Mouse (Mus musculus) right cerebral cortex, postnatal 10 days (tissue): ENCODE data around the gene Crocc.

ENCODE experiments used
- DNase-seq, 2 experiments: peaks; one replicate each; pipeline ENCODE4 v3.0.0; 2021; ENCODE audit warnings: low spot score in 2 of 2

Crocc gene

DNA sequence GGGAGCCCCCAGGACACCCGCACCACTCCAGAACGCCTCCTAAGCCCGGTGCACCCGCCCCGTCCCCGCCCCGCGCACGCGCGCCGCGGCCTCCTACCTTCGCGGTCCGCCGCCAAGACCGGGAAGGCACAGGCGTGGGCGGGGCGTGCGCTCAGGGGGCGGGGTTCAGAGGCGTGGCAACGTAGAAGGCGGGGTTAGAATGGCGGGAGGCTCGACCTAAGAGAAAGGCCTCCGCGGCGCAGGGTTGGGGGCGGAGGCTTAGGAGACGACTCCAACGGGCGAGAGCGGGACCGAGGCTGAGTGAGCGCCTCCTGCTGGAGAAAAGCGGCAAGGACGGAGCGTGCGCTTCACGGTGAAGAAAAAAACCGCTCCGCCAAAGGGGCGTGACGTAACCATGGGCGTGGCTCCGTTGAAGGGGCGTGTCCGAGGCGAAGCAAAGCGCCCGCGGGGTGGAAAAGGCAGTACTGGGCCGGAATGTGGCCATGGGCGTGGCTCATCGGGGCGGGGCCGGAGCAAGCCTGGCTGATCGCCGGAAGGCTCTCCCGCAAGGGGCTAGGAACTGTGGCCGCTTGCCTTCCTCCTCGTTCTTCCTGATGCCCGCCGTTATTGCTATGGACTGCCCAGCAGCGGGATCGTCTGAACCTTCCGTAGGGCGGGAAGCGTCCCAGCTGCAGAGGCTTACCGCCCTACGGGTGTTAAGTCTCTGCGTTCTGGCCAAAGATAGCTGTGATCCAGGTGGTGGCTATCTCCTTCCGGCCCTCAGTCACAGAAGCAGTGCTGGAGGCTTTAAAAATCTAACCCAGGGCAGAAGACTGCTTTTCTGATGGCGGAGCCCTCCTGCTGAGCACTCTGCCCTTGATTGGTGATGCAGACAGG lies at the start of gene Crocc:
Gene Crocc, minus strand, starts transcription at position 125 of the 876 bp plus-strand sequence.
- DNase-seq: peak; percentile 98 to 99

DNA sequence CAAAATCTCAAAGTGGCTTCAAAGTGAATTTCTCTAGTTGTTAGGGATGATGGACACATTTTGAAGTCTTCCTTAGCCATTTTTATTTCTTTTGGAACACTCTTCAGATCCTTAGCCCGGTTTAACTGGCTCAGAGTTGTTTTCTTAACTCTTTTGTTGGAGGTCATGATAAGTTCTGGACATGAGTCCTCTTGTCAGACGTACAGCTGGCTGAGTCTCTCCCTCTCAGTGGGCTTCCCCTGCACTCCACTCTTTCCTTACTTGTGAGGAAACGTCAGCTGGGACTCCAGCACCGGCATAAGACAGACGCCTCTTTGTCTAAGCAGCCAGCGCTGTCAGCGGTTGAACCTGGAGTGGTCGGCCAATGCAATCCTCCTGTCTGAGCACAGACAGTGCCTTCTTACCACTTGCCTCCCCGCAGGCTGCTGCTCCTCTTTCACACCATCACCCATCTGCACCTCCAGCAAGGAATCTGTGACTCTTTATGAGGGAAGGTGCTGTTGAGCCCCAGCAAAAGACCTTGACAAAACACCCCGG lies 47.9 kb upstream of the Crocc start:
- no peak for DNase-seq

DNA sequence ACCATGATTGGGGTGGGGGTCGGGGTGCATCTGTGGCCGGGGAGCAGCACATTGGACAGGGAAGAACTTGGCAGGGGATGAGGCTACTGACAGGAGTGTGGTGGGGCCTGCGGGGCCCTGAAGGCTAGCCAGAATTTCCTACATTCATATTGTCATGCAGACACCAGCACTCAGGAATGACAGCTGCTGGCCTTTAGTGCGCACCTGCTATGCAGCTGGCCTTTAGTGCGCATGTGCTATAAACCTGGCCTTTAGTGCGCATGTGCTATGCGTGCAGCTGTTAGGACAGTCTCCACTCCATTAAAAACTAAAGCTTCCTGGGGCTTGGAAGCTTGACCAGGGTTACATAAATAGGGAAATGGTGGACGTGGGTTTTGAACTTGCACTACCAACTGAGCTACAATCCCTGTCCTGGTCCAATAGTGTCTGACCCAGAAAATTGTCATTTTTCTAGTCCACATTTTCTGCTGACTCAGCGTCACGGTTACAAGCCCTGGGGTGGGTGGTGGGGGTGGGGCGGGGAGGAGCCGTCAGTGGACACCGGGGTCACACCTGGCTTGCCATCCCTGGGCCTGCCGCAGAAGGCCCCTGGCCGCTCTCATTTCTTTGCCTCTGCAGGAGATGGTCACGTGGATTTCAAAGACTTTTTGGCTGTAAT lies 46.3 kb upstream of the Crocc start:
- no peak for DNase-seq

DNA sequence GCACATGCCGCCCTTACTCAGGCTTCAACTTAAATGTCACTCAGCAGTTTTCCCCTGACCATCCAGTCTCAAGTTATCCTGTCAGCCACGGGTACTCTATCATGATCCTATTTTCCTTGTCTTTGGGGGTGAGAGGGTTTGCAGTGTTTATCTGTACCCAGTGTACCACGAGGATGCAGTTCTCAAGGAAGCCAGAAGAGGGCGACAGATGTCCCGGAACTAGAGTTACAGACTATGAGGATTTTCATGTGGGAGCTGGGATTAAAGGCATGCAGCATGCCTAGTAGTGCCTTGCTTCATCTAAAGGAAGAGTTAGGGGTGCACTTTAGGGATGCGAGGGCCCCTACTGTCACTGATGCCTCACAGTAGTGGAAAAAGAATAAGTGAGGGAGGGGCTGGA lies 41.5 kb upstream of the Crocc start:
- no peak for DNase-seq

DNA sequence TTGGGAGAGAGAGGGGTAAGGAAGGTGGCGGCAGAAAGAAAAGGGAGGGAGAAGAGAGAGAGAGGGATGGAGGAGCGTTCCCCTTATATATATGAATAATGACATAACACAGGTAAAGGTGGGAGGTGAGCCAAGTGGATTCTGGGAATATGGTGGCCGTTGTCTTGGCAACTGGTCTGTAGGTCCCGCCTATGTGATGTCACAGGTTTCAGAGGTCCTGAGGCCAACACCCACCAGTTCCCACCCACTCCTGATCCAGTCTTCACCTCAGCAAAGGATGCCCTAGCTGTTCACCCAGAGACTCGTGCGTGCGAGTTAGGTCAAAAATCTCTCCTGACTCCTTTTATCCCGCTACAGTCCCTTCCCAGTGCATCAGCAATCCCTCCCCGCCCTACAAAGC lies 40.9 kb upstream of the Crocc start:
- no peak for DNase-seq

DNA sequence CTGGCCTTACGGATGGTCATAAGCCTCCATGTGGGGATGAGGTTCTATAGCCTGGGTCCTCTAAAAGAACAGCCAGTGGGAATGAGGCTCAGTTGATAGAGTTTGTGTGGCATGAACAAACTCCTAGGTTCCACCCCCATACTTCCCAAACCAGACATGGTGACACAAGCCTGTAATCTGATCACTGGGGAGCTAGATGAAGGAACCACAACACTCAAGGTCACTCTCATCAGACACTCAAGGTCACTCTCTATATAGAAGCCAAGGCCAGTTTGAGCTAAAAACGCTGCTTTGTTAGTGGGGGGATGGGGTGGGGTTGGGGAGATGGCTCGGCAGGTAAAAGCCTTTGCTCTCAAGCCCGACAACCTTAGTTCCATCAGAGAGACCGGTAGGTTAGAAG lies 39.6 kb upstream of the Crocc start:
- no peak for DNase-seq

DNA sequence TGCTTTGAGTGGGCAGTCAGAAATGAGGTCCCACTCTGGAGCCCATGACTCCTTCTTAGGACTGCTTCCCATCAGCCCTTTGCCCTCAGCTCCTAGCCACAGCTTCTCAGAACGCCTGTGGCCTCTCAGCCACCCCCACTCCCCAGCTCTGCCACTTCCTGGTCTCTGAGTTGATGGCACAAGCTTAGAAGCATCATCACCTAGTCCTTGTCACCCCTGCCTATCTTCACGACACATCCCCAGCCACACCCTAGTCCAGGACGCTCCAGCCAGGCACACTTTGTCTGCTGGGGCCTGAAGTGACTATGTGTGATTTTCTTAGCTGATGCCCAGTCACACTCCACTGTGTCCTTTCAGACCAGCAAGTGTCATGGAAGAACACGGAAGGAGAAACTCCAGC lies 38.6 kb upstream of the Crocc start:
- DNase-seq: no peak

DNA sequence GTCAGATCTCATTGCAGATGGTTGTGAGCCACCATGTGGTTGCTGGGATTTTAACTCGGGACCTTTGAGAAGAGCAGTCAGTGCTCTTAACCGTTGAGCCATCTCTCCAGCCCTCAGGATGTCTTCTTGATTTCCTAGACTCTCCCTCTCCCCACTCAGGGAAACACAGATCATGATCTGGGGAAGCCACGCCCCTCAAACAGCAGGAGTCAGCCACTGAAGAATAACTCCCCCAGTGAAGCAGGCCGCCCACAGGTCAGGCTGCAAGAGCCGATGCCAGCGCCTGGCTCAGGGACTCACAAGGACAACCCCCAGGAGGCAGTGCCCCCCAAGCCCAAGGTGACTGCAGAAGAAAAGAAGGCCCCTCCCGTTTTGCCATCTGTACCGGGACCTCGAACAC lies 36.4 kb upstream of the Crocc start:
- DNase-seq: no peak

DNA sequence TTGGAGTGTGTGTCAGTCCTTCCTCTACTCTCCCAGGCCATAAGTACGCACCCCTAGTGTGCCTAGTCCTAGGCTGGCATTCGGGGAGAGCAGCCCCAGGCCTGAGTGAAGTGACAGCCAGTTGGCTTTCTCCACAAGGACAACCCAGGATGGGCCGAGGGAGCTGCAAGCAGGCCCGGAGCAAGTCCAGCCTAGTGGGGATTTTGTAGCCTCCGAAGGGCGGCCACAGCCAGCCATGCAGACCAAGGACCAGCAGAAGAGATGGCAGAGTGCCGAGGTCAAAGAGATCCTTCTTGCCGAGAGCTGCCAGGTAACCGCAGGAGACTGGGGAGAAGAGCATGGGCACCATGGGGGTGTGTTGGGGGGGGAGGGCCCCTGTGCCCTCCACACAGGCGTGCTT lies 34.7 kb upstream of the Crocc start:
- DNase-seq: no peak

DNA sequence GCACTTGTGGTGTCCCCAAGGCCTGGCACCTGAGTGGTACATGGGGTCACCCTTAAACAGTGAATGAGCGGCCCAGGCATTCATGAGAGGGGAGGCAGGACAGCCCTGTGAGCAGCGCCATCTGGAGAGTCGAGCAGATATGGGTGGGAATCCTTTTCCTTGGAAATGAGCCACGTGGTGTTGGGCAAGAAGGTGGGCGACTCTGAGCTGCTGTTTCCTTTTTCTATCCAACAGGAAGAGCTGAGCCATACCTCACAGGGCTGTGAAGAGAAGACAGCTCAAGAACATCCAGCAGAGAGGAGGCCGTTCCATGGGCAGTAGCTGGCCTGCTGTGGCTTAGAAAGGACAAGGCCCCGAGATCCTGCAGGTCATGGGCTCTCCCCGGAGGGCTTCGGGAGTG lies 28.4 kb upstream of the Crocc start:
- DNase-seq: no peak

DNA sequence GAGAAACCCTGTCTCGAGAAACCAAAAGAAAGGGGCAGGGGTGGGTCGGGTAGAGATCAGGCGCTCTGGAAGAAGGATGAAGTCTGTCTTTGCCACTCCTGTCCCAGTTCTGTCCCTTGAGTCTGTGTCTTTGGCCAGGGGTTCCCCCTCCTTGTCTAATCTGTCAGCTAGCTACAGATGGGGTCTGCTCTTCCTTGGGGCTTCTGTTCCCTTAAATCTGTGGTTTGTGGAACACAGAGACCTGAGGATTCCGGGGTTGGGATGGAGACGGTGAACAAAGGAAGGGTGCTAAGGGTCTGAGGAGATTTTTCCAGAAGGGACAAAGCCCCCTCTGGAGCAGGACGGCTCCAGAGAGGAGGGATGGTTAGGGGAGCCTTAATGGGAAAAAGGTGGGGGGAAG lies 27.7 kb upstream of the Crocc start, which contains the start of gene Spata21:
Gene Spata21, plus strand, starts transcription at position 301 of the 400 bp plus-strand sequence.
- DNase-seq: no peak

DNA sequence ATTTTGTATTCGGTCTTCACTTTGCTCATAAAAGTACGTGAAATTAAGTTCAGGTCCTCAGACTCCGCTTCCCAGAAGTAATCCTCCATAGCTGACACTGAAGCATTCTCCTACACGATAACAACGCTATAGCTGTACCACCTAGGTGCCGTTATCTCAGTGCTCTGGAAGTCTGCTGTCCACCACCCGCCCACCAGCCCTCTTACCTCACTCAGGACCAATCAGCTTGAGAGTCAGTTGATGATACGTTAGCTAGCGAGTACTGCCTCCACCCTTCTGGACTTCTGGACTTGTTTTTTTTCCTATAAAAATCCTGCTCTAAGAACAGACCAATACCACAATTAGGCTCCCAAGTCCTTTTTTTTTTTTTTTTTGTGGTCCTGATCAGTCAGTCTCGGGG lies 26.5 kb upstream of the Crocc start:
- DNase-seq: no peak

DNA sequence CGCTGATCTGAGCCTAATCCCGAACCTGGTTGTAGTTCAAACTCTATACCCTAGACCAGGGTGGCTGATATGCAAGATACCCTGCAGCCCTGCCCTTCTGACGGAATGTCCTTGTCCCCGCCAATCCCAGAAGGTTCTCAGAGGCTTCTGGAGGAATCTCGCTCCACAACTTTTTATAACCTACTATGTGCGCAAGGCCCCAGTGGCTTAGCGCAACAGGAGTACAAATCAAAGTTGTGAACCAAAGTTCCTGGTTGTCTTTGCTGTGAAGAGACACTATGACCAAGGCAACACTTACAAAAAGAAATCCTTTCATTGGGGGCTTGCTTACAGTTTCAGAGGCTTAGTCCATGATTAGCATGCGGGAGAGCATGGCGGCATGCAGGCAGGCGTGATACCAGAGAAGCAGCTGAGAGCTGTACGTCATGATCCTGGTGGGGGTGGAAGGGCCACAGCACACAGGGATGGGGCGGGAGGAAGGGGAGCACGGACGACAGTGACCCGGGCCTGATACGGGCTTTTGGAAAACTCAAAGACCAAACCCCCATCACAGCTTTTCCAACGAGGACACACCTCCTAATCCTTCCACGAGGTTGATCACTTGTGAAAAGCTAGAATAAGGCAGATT lies 18.3 kb upstream of the Crocc start:
- DNase-seq: no peak

DNA sequence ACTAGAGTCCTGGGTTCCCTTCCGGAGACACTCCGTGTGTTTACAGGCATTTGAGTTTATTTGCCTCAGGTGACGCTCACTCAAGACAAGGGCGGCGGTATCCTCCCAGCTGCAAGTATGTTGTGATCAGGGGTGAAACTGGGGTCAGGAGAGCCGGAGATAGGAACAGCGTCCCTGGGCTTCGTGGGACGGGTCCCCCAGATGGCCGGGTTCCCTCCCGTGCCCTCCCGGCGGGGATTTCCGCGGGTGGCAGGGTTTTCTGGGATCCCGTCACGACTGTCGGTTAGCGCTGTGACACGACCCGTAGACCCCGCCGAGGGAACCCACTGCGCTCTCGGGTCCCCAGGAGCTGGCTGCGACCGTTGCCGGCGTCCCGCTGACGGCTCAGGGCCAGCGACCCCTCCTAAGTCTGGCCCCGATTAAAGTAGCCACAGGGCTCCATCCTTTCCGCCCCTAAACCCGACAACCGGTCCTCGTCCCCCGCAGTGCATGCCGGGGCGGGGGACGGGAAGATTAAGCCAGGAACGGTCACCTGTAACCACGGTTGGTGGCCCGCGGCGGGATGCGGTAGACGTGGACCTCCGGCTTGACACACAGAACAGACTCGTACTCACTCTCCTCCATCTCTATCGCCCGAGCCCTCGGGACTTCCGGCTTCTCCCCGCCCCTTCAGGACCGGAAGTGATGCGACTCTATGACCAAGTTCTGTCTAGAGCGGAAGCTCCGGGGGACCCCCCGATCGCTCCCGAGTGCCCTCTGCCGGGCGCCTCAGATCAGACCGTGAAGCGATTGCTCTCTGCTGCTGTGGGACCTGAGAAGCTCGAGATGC lies 17.5 kb upstream of the Crocc start, which contains the start of gene Necap2:
Gene Necap2, minus strand, starts transcription at position 677 of the 829 bp plus-strand sequence.
- DNase-seq: peak; percentile 96

DNA sequence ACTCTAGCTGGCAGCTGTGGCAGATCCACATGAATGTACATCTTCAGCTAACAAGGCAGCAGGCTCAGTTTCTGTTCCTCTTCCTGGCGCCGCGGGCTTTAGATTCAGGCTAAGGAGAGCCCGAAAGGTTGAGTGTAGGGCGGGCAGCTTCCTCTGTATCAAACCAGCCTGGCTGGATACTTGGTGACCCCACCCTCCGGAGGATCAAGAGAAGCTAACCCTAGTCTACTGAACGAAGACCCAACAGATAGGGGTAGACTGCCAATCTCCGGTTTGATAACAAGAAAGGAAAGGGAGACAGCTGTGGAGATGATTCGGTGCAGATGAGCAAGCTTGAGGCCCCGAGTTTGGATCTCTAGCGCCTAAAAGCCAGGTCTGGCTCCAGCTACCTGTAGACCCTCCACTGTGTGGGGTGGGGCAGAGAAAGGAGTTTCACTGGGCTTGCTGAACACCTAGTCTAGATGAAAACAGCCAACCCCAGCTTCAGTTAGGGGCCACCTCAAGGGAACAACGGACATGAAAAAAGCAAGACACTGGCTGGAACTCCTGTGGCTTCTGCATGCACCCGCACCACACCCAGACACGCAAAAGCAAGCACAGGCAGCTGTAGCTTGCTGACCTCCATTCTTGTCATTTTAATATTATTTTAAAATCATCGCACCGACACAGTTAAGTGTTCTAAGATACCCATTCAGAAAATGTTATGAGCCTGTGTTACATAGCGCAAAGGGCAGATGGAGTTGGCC lies 16.6 kb upstream of the Crocc start:
- peak in 1 of 2 experiments; percentile 59 for DNase-seq

DNA sequence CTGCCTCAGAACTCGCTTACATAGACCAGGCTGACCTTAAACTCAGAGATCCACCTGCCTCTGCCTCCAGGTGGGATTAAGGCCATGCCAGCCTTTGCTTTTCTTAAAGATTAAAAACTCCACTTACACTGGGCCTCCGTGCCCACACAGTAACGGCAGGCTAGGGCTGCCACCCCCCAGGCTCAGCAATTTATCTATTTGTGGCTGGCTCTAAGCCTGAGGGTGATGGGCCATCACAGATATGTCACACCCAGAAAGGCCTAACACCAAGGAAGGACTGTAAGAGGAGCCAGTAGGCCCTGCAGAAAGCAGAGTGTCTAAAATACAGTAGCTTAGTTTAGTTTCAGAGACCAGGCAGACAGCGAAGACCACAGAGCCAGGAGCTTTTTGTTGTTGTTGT lies 13.8 kb upstream of the Crocc start:
- DNase-seq: no peak

DNA sequence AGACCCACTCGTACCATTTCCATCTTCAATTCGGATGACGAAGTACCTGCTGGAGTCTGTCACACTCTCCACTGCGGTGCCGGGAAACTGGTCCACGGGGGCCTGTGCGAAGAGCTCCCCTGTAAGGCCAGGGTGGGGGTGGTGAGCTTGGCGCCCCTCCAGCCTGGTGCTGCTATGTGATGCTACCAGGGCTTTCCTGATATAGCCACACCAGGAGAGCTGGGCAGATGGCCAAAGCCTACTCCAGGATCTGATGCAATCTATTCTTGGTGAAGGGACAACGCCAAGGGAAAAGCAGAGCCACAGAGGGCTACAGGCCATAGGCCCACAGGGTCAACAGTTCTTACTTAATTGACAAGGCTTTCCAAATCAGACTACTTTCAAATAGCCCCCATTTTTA lies 13.3 kb upstream of the Crocc start:
- DNase-seq: peak; percentile 66 to 73

DNA sequence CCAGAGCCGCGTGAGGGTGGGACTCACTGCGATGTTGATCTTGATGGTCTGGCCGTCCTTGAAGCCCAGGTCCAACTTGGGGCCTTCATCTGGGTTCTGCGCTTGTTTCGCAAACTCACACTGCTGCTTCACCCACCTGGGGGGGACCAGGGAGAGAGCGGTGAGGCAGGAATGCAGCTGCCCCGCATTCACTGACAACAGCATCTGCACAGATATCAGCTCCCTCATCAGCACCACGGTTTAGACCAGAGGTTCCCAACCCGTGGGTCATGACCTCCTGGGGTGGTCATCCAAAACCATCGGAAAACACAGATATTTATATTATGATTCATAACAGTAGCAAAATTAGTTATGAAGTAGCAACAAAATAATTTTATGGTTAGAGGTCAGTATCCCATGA lies 12.2 kb upstream of the Crocc start:
- DNase-seq: no peak

DNA sequence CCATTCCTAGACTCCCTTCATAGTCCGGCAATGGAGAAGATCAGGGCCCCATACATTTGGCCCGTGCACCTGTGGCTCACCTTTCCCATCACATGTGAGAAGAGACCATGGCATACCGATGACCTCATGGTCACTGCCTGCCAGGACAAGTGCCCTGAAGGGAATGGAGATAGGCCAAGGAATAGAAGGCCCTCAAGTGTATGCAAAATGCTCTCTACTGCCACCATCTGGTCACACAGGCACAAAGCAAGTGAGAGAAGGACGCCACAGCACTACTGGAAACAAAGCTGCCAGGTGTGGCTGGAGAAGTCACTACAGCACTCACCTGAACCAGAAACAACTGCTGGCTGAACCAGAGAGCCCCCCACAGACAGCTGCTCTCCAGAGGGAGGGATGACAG lies 9.4 kb upstream of the Crocc start:
- peak; percentile 54 to 71 for DNase-seq

DNA sequence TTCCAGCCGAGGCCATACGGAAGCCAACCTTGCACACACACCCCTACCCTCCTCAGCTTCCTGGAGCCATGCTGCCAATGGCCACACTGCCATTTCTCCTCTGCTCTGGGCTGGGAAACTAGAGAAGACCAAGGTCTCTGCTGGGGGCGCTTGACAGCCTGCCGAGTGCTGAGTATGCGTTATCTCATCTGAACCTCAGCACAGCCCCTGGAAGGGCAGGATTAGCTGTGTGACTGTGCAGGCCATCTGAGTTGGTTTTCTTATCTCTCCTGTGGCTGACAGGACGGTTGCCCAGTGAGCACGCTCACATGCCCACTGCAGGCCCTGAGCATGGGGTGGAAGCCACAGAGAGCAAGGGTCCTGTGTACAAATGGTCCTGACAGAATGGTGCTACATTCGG lies 8.3 kb upstream of the Crocc start:
- DNase-seq: no peak
